ENCODE assay signal across 9 mouse cellular contexts in genomic region chr6:115462743-115463337, GRCm38 (mm10).
A peak's percentile ranks its signal among the peaks of the same experiment; 100 is the strongest.
DNase-seq lines count a peak whose midpoint lies in the region; ATAC-seq lines count a peak whose summit lies in the region.
"Had no signal": no experiment of that assay in that cellular context is flagged by ENCODE, and none has a peak within 500 bp of the region (broad histone marks: within the 10 kb centered on the region; RNA-seq: fewer than 3 reads in every experiment).

No protein-coding gene starts in this region.

- peaks cover 8% of the 10 kb centered on the region; the same call in 1 of the 2 replicates for H3K9me3 ChIP-seq in megakaryocyte, embryonic 14.5 days
- 0 out of 2 replicates have a peak, but pooled peaks cover 2% of the 10 kb centered on the region for H3K9me3 ChIP-seq in kidney, embryonic 16.5 days (ENCODE audit: low read length)
- no peaks in the 10 kb centered on the region for H3K9me3 ChIP-seq in stomach, embryonic 14.5 days (ENCODE audit: control insufficient read depth, low read depth, low read length)
- no peaks in the 10 kb centered on the region for H3K9me3 ChIP-seq in midbrain, embryonic 15.5 days
- H3K9me3 ChIP-seq: embryonic facial prominence, embryonic 13.5 days had no signal

- peaks cover 92% of the 10 kb centered on the region for H3K36me3 ChIP-seq in megakaryocyte, embryonic 14.5 days (replicated peaks; ENCODE audit: low read length)
- no peaks in the 10 kb centered on the region for H3K36me3 ChIP-seq in kidney, embryonic 16.5 days (ENCODE audit: insufficient read depth, low read length)
- no peaks in the 10 kb centered on the region for H3K36me3 ChIP-seq in stomach, embryonic 14.5 days (ENCODE audit: control insufficient read depth, insufficient read depth, low read length)
- no peaks in the 10 kb centered on the region for H3K36me3 ChIP-seq in midbrain, embryonic 15.5 days (replicated peaks)
- H3K36me3 ChIP-seq: embryonic facial prominence, embryonic 13.5 days had no signal

- DNase-seq in gastrocnemius, postnatal 25 days, result peak; percentile 70
- DNase-seq in layer of hippocampus, postnatal 10 days (ENCODE audit: low spot score in 2 of 2), result no peak
- DNase-seq in frontal cortex, postnatal 36 days (ENCODE audit: low spot score in 2 of 2), result no peak

- H3K4me1 ChIP-seq in megakaryocyte, embryonic 14.5 days, result peaks cover 56% of the 10 kb centered on the region
- H3K4me1 ChIP-seq in kidney, embryonic 16.5 days (ENCODE audit: insufficient read depth, low read length), result 0 out of 2 replicates have a peak, but pooled peaks cover 3% of the 10 kb centered on the region
- no peaks in the 10 kb centered on the region; the same call in 1 of the 2 replicates for H3K4me1 ChIP-seq in stomach, embryonic 14.5 days (ENCODE audit: control insufficient read depth, insufficient read depth, low read length)
- H3K4me1 ChIP-seq in midbrain, embryonic 15.5 days, result no peaks in the 10 kb centered on the region
- H3K4me1 ChIP-seq: embryonic facial prominence, embryonic 13.5 days had no signal

- H3K27ac ChIP-seq in kidney, embryonic 16.5 days (ENCODE audit: low read length), result peak overlapping the region; percentile 58
- H3K27ac ChIP-seq in stomach, embryonic 14.5 days (ENCODE audit: low read length), result peak overlapping the region; percentile 23; the same call in 1 of the 2 replicates
- no peak overlapping the region for H3K27ac ChIP-seq in midbrain, embryonic 15.5 days
- H3K27ac ChIP-seq: embryonic facial prominence, embryonic 13.5 days had no signal

- ATAC-seq in megakaryocyte, adult 5-6 weeks (ENCODE audit: poor library complexity, severe bottlenecking), result no peak
- ATAC-seq in kidney, embryonic 16.5 days (ENCODE audit: low FRiP score, low TSS enrichment), result peak; percentile 70; the same call in 1 of the 2 replicates
- no peak for ATAC-seq in stomach, embryonic 14.5 days (ENCODE audit: insufficient number of reproducible peaks, insufficient read depth, low FRiP score, low read depth)
- no peak for ATAC-seq in midbrain, embryonic 15.5 days (replicated peaks)

- no peak overlapping the region for H3K9ac ChIP-seq in kidney, embryonic 16.5 days (replicated peaks; ENCODE audit: low read length)
- no peak overlapping the region for H3K9ac ChIP-seq in stomach, embryonic 14.5 days (replicated peaks; ENCODE audit: low read depth, low read length)
- no peak overlapping the region for H3K9ac ChIP-seq in midbrain, embryonic 15.5 days
- H3K9ac ChIP-seq: embryonic facial prominence, embryonic 13.5 days had no signal

- peak overlapping the region; percentile 6; the same call in 1 of the 2 replicates for H3K4me2 ChIP-seq in kidney, embryonic 16.5 days (replicated peaks; ENCODE audit: low read depth, low read length)
- no peak overlapping the region for H3K4me2 ChIP-seq in stomach, embryonic 14.5 days (replicated peaks; ENCODE audit: low read depth, low read length)
- H3K4me2 ChIP-seq in midbrain, embryonic 15.5 days, result no peak overlapping the region
- H3K4me2 ChIP-seq: embryonic facial prominence, embryonic 13.5 days had no signal

- no peaks in the 10 kb centered on the region for H3K27me3 ChIP-seq in megakaryocyte, embryonic 14.5 days (replicated peaks)
- H3K27me3 ChIP-seq in kidney, embryonic 16.5 days (ENCODE audit: insufficient read depth, low read length), result no peaks in the 10 kb centered on the region
- H3K27me3 ChIP-seq in stomach, embryonic 14.5 days (ENCODE audit: control insufficient read depth, insufficient read depth, low read length), result no peaks in the 10 kb centered on the region
- no peaks in the 10 kb centered on the region for H3K27me3 ChIP-seq in midbrain, embryonic 15.5 days (replicated peaks)
- H3K27me3 ChIP-seq: embryonic facial prominence, embryonic 13.5 days had no signal

- peak overlapping the region; percentile 29 for H3K4me3 ChIP-seq in megakaryocyte, embryonic 14.5 days (replicated peaks)
- no peak overlapping the region for H3K4me3 ChIP-seq in kidney, embryonic 16.5 days (ENCODE audit: low read length)
- no peak overlapping the region for H3K4me3 ChIP-seq in stomach, embryonic 14.5 days (ENCODE audit: low read depth, low read length)
- no peak overlapping the region for H3K4me3 ChIP-seq in midbrain, embryonic 15.5 days
- H3K4me3 ChIP-seq: embryonic facial prominence, embryonic 13.5 days had no signal

- 51% methylated on average over 16 of the region's 16 CpGs for WGBS in kidney, embryonic 16.5 days
- 57% methylated on average over 16 of the region's 16 CpGs for WGBS in stomach, embryonic 14.5 days
- WGBS in midbrain, embryonic 15.5 days, result 88% methylated on average over 16 of the region's 16 CpGs
